Mouse (Mus musculus) retina, adult 2 months (tissue): ENCODE results near the gene Olfr681.
"Not testable (repeated sequence)": the region's sequence is repeated elsewhere in the genome, so short reads cannot be mapped to it uniquely, and the experiment has no call there.

Source experiments
- DNase-seq: peaks from one replicate; pipeline ENCODE4 v3.0.0-alpha.2; 2012; ENCODE audit warnings: low read depth, low spot score

The Olfr681 gene

GRCm38 (mm10) chr7:105116536-105116935 lies at the start of gene Olfr681:
TSS of gene Olfr681 (plus strand) at chr7:105116836.
- no peak for DNase-seq

- no peak for DNase-seq
Measured at GRCm38 (mm10) chr7:105080905-105081304, 35.7 kb upstream of the Olfr681 start, which contains the start of gene Olfr679. TSS of gene Olfr679 (plus strand) at chr7:105081205.

GRCm38 (mm10) chr7:105092717-105093116 lies 23.9 kb upstream of the Olfr681 start, which contains the start of gene Olfr680-ps1:
TSS of gene Olfr680-ps1 (minus strand) at chr7:105092817.
- not testable (repeated sequence) for DNase-seq

GRCm38 (mm10) chr7:105141275-105141674 lies 24.6 kb downstream of the Olfr681 start:
- DNase-seq: no peak

GRCm38 (mm10) chr7:105146912-105147311 lies 30.3 kb downstream of the Olfr681 start, which contains the start of gene Olfr683:
TSS of gene Olfr683 (minus strand) at chr7:105147012.
- DNase-seq: no peak

- no peak for DNase-seq
Measured at GRCm38 (mm10) chr7:105163553-105163952, 46.9 kb downstream of the Olfr681 start, which contains the start of gene Olfr684. TSS of gene Olfr684 (minus strand) at chr7:105163653.

GRCm38 (mm10) chr7:105170773-105171172 lies 54.1 kb downstream of the Olfr681 start:
- DNase-seq: no peak
